Mouse (Mus musculus): ENCODE data around the gene Zdhhc3. TPM values are rescaled to one million over a fixed set of nuclear protein-coding genes. Genes with fewer than 3 reads are reported as not detected.
A peak's percentile ranks its signal among the peaks of the same experiment; 100 is the strongest.

The Zdhhc3 gene
- polyA plus RNA-seq, 1 experiment from 2014 or later: 57.9 TPM

DNA sequence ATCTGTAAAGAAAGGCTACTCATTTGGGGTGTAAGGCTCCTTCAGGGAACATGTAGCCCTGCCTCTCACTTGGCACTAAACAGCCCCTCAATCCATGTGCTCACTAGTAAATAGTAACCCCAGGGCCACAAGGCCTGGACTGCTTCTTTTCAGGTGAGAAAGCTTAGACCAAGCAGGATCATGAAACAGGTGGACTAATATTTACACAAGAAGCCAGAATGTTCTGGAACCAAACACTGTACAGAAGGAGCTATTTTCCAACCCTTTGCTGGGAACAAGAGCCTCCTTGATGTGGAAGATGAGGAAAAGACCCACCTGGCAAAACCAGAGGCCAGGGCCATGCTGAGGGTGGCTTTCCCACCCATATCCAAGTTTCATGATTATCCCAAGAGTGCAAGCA, 9.6 kb downstream of the Zdhhc3 start:
- no peaks in the 10 kb centered on the region for H3K9me3 ChIP-seq (replicated peaks; ENCODE audit: low read length)
- H3K27ac ChIP-seq: no peak overlapping the region
- no peak overlapping the region for H3K9ac ChIP-seq (ENCODE audit: low read depth, low read length)
- no peak overlapping the region for H3K4me2 ChIP-seq (ENCODE audit: low read length)
- 0 out of 2 replicates have a peak, but pooled peaks cover 9% of the 10 kb centered on the region for H3K36me3 ChIP-seq (ENCODE audit: insufficient read depth, low read length)
- no peaks in the 10 kb centered on the region for H3K27me3 ChIP-seq (ENCODE audit: insufficient read depth, low read length)
- ATAC-seq (replicated peaks; ENCODE audit: low FRiP score, low read depth) (no peak), DNase-seq (ENCODE audit: low spot score) (no peak)
- no peaks in the 10 kb centered on the region for H3K4me1 ChIP-seq (replicated peaks; ENCODE audit: insufficient read depth, low read length)
- no peak overlapping the region for H3K4me3 ChIP-seq (replicated peaks; ENCODE audit: low read depth, low read length)
- no peak for TF ChIP-seq CTCF (IDR thresholded peaks at IDR 0.05; ENCODE audit: low read depth)

DNA sequence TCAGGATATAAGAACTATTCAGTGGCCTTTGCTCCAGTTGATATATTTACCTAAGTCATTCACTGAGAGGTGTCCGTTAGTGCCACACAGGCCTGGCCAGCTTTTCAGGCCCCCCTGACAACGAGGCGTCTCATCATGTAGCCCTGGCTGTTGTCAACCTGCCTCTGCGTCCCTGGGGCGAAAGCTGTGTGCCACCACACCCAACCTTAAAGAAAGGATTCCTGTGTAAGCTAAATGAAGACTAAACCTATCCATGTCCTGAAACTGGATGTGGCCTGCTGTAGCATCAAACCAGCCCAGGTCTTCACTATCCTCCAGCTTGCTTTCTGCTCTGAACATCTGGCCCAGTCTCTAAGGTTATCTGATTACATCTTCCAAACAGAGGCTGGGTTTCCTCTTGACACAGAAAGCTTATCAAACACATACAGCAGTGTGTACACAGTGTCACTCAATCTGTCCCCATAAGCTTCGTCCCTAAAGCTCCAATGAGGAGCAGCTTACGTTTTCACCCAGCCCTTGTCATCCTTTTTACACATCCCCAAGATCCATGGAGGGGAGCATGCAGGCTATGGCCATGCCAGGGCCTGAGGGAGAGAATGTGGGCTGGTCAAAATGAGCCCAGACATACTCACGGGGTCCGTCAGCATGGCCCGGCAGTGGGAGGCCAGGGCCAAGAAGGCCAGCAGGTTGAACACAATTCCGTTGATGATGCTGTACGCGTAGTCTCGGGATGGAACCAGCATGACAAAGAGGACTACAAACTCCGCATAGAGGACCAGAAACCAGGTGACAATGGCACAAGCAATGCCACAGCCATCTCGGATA, 13.2 kb downstream of the Zdhhc3 start:
- H3K4me3 ChIP-seq (replicated peaks; ENCODE audit: low read depth, low read length): no peak overlapping the region
- ATAC-seq (replicated peaks; ENCODE audit: low FRiP score, low read depth) (no peak), DNase-seq (ENCODE audit: low spot score) (no peak)
- peaks cover 24% of the 10 kb centered on the region; the same call in 1 of the 2 replicates for H3K36me3 ChIP-seq (ENCODE audit: insufficient read depth, low read length)
- TF ChIP-seq CTCF (IDR thresholded peaks at IDR 0.05; ENCODE audit: low read depth): no peak
- H3K4me2 ChIP-seq (ENCODE audit: low read length): no peak overlapping the region
- H3K9ac ChIP-seq (ENCODE audit: low read depth, low read length): no peak overlapping the region
- no peaks in the 10 kb centered on the region for H3K27me3 ChIP-seq (ENCODE audit: insufficient read depth, low read length)
- H3K4me1 ChIP-seq (replicated peaks; ENCODE audit: insufficient read depth, low read length): no peaks in the 10 kb centered on the region
- WGBS: 95% methylated on average over 16 of the region's 16 CpGs
- H3K27ac ChIP-seq: no peak overlapping the region
- no peaks in the 10 kb centered on the region for H3K9me3 ChIP-seq (replicated peaks; ENCODE audit: low read length)

DNA sequence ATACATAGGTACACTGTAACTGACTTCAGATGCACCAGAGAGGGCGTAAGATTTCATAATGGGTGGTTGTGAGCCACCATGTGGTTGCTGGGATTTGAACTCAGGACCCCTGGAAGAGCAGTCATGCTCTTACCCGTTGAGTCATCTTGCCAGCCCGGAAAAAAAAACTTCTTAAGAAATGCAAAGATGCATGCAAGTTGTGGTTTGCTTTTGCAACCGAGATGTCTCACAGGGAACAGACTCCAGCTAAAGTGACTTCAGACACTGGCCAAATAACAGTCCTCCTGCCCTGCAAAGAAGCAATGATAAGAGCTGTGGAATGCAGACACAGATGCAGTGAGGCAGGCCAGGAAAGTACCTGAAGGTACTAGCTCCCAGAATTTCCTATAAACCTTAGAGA, 22.2 kb downstream of the Zdhhc3 start:
- Histone ChIP-seq H3K4me1 (replicated peaks; ENCODE audit: insufficient read depth, low read length) (no peaks in the 10 kb centered on the region), H3K9me3 (replicated peaks; ENCODE audit: low read length) (no peaks in the 10 kb centered on the region), H3K9ac (ENCODE audit: low read depth, low read length) (no peak overlapping the region), H3K27me3 (ENCODE audit: insufficient read depth, low read length) (no peaks in the 10 kb centered on the region), H3K4me2 (ENCODE audit: low read length) (no peak overlapping the region), H3K36me3 (ENCODE audit: insufficient read depth, low read length) (peaks cover 47% of the 10 kb centered on the region), H3K4me3 (replicated peaks; ENCODE audit: low read depth, low read length) (no peak overlapping the region), H3K27ac (no peak overlapping the region)
- no peak for ATAC-seq (replicated peaks; ENCODE audit: low FRiP score, low read depth)
- no peak for DNase-seq (ENCODE audit: low spot score)
- no peak for TF ChIP-seq CTCF (IDR thresholded peaks at IDR 0.05; ENCODE audit: low read depth)
- 96% methylated on average over 4 of the region's 4 CpGs for WGBS

DNA sequence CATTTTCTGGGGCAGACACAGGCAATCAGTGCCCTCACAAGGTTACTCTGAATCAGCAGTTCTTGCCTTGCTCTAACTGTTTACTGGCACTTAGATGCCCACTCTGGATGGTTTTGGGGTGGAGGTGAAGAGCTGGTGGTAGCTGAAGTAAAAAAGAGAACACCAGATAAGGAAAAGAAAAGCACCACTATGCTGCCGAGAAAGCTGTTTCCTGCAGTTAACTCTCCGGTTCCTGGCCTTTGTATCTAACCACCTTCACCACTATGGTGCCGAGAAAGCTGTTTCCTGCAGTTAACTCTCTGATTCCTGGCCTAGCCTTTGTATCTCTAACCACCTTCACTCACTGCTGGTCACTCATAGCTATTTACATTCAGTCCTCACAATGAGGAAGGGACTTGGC, 25.4 kb downstream of the Zdhhc3 start:
- WGBS: 68% methylated on average over 3 of the region's 3 CpGs
- no peak overlapping the region for H3K27ac ChIP-seq

DNA sequence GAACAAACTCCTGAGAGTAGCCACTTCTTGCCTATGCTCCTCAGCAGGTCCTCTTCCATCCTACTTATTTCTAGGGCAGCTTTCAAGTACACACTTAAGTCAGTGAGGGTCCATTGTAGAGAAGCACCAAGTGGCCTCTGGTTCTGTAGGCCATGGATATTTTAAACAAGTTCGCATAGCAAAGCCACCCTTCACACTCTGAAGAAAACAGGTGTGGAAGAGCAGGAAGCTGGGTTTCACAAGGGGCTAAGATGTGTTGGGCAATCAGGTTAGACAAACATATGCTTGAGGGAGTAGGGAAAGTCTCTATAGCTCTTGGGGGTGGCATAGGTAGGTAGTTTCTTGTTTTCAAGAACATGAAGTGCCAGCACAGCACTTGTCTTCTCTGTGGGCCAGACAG, 27.6 kb downstream of the Zdhhc3 start:
- DNase-seq (ENCODE audit: low spot score): no peak
- no peak for TF ChIP-seq CTCF (IDR thresholded peaks at IDR 0.05; ENCODE audit: low read depth)
- Histone ChIP-seq H3K4me2 (ENCODE audit: low read length) (no peak overlapping the region), H3K27ac (no peak overlapping the region), H3K27me3 (ENCODE audit: insufficient read depth, low read length) (no peaks in the 10 kb centered on the region), H3K4me1 (replicated peaks; ENCODE audit: insufficient read depth, low read length) (no peaks in the 10 kb centered on the region), H3K36me3 (ENCODE audit: insufficient read depth, low read length) (peaks cover 56% of the 10 kb centered on the region), H3K9ac (ENCODE audit: low read depth, low read length) (no peak overlapping the region), H3K4me3 (replicated peaks; ENCODE audit: low read depth, low read length) (no peak overlapping the region), H3K9me3 (replicated peaks; ENCODE audit: low read length) (no peaks in the 10 kb centered on the region)
- ATAC-seq (replicated peaks; ENCODE audit: low FRiP score, low read depth): no peak
- WGBS: 84% methylated on average over 1 of the region's 1 CpGs

More for the DNA sequence above, 25.4 kb downstream of the Zdhhc3 start:
- TF ChIP-seq CTCF (IDR thresholded peaks at IDR 0.05; ENCODE audit: low read depth): no peak
- no peak overlapping the region for H3K4me2 ChIP-seq (ENCODE audit: low read length)
- H3K36me3 ChIP-seq (ENCODE audit: insufficient read depth, low read length): peaks cover 47% of the 10 kb centered on the region
- H3K4me1 ChIP-seq (replicated peaks; ENCODE audit: insufficient read depth, low read length): no peaks in the 10 kb centered on the region
- no peak overlapping the region for H3K9ac ChIP-seq (ENCODE audit: low read depth, low read length)
- ATAC-seq (replicated peaks; ENCODE audit: low FRiP score, low read depth): no peak
- no peak overlapping the region for H3K4me3 ChIP-seq (replicated peaks; ENCODE audit: low read depth, low read length)
- no peaks in the 10 kb centered on the region for H3K27me3 ChIP-seq (ENCODE audit: insufficient read depth, low read length)
- no peaks in the 10 kb centered on the region for H3K9me3 ChIP-seq (replicated peaks; ENCODE audit: low read length)
- no peak for DNase-seq (ENCODE audit: low spot score)

DNA sequence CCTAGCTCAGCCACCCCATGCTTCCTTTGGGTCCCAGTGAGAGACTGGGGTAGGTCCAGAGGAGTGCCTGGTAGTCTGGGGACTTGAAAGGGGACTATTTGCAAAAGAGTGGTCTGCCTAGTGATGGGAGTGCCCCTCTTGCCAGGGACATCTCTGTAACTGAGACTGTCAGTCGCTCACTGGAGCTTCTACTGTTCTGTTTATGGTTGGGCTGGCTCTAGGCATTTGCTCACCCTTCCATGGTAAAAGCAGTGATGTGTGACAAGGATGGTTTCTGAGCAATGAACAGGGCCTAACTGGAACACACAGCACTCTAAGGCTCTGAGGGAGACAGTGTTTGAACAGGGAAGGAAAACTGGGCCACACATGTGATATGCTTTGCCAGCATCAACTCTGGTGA, 32.2 kb downstream of the Zdhhc3 start:
- Histone ChIP-seq H3K4me3 (replicated peaks; ENCODE audit: low read depth, low read length) (no peak overlapping the region), H3K4me2 (ENCODE audit: low read length) (no peak overlapping the region), H3K9ac (ENCODE audit: low read depth, low read length) (no peak overlapping the region), H3K27me3 (ENCODE audit: insufficient read depth, low read length) (no peaks in the 10 kb centered on the region), H3K27ac (no peak overlapping the region), H3K9me3 (replicated peaks; ENCODE audit: low read length) (no peaks in the 10 kb centered on the region), H3K4me1 (replicated peaks; ENCODE audit: insufficient read depth, low read length) (no peaks in the 10 kb centered on the region), H3K36me3 (ENCODE audit: insufficient read depth, low read length) (peaks cover 56% of the 10 kb centered on the region)
- no peak for TF ChIP-seq CTCF (IDR thresholded peaks at IDR 0.05; ENCODE audit: low read depth)
- WGBS: 30% methylated on average over 1 of the region's 1 CpGs
- peak; percentile 77 for ATAC-seq (replicated peaks; ENCODE audit: low FRiP score, low read depth)
- DNase-seq (ENCODE audit: low spot score): peak; percentile 53

All from kidney, postnatal 0 days (tissue).